Mouse (Mus musculus): Measurements from ENCODE around the gene Cfap58.

The Cfap58 gene

DNA sequence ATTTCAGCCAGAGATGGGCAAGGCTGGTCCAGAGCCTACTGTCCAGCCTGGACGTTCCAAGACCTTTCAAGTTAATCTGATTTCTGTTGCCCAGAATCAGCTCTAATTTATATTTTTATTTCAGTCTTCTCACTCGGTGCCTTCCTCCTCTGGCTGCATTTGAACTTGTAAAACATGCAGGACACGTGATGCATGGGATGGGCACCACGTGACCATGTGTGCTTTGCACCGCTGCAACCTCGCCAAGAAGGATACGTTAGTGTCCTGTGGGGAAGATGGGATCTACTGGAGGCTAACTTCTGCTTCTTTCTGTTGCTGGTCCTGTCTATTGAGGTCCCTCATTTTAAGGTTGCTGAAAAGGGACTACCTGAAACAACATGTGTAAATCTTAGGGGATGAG is 109.8 kb downstream of the Cfap58 start:
- in situ Hi-C loops (cut with MboI; ENCODE audit: low sequenced_read_pairs), result no loop called here

DNA sequence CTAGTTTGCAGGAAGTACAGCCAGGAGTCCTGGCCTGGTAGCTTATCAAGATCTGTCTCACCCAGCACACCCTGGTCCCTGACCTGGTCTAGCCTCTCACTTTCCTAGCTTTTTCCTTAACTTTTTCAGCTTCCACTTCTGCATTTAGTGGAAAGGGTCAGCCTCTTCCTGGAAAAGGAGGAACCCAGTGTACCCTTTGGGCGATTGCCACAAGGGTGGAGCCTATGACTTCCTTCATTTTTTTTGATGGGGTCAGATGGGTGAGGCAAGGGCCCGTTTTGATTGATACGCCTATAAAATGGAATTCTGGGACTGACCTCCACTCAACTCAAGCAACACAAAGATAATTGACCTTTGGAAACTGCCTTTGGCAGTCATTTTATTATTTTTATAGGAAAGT is 111.9 kb downstream of the Cfap58 start:
- in situ Hi-C loops (cut with MboI; ENCODE audit: low sequenced_read_pairs), result no loop called here

GRCm38 (mm10) chr19:48063289-48063688 is 125.8 kb downstream of the Cfap58 start:
- in situ Hi-C loops (cut with MboI; ENCODE audit: low sequenced_read_pairs), result no loop called here

DNA sequence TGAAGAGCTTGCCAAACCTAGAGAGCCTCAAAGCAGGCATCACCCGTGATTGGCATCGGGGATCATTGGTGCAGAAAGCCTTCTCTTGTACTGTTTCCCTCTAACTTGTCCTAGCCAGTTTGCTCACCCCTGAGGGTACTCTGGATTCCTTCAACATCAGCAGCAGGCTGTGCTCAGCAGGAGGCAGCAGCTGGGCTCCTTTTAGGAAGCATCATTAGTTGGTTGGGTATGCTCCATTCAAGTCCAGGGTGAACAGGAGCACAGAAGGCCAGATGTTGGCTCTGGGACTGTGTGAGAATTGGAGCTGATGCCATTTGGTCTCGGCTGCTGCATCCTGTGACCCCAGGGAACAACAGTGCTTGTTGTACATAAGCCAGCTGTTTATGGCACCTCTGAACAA is 142.2 kb downstream of the Cfap58 start:
- in situ Hi-C loops (cut with MboI; ENCODE audit: low sequenced_read_pairs), result no loop called here

DNA sequence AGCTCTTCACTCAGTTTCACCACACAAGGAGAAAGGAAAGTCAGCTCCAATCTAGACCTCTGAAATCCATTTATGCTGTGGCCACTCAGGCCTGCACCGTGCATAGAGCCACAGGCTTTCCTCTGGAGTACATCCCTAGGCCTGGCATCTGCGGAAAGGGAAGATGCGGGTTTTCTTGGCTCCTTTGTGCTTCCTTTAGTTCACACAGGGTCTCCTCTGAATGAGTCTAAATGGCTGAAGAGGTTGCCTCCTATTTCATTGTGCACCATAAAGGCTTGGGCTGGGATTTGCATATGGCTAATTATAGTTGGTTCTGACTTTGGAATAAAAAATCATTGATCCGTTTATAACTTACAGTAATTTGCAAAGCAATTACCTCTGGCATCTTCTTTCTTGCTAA is 144.0 kb downstream of the Cfap58 start:
- in situ Hi-C loops (cut with MboI; ENCODE audit: low sequenced_read_pairs), result no loop called here
